Mouse (Mus musculus) kidney, adult 11 months (tissue): ENCODE data around the gene Usp27x.

Experiments used
- DNase-seq: peaks from one replicate; pipeline ENCODE4 v3.0.0; 2022

Usp27x gene

GRCm38 (mm10) chrX:7375716-7376480, at the start of gene Usp27x:
TSS of gene Usp27x (minus strand) at chrX:7375830.
- DNase-seq = peak; percentile 76

- DNase-seq = peak; percentile 70
Observed at GRCm38 (mm10) chrX:7422691-7423111, 47.1 kb upstream of the Usp27x start.

- DNase-seq = no peak
Observed at GRCm38 (mm10) chrX:7422166-7422565, 46.5 kb upstream of the Usp27x start.

- peak; percentile 58 for DNase-seq
Observed at GRCm38 (mm10) chrX:7421016-7421415, 45.4 kb upstream of the Usp27x start.

GRCm38 (mm10) chrX:7416178-7416871, 40.7 kb upstream of the Usp27x start:
- no peak for DNase-seq

- DNase-seq = no peak
Observed at GRCm38 (mm10) chrX:7415308-7415707, 39.7 kb upstream of the Usp27x start.

- no peak for DNase-seq
Observed at GRCm38 (mm10) chrX:7412239-7413033, 36.8 kb upstream of the Usp27x start.

GRCm38 (mm10) chrX:7376586-7376985, 956 bp upstream of the Usp27x start:
- peak; percentile 6 for DNase-seq

- DNase-seq = no peak
Observed at GRCm38 (mm10) chrX:7375322-7375715, 311 bp downstream of the Usp27x start.

- no peak for DNase-seq
Observed at GRCm38 (mm10) chrX:7325455-7325854, 50.2 kb downstream of the Usp27x start.

- peak; percentile 30 for DNase-seq
Observed at GRCm38 (mm10) chrX:7322288-7322687, 53.3 kb downstream of the Usp27x start.
